ENCODE assay signal across 8 mouse cellular contexts in the genomic region with DNA sequence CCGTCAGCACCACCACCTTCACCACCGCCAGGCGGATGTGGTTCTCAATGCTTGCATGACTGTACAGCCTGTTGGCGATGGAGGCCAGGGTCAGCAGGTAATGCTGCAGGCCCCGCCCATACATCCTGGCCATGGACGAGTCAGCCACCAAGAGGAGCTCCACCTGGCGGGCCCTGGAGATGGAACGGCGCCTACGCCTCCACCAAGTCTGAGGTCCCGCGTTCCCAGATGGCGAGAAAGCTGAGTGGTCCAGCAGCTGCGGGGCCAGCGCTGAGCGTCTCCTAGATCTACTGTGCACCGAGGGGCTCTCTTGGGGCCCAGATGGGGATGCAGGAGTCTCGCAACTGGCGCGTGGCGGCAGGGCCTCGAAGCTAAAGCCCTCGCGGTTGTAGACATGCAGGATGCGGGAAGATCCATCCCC. TPM values are rescaled to one million over a fixed set of nuclear protein-coding genes. Genes with fewer than 3 reads are reported as not detected.
A peak's percentile ranks its signal among the peaks of the same experiment; 100 is the strongest.
DNase-seq lines count a peak whose midpoint lies in the region; ATAC-seq and TF ChIP-seq lines count a peak whose summit lies in the region.

No protein-coding gene starts in this region.

- intact Hi-C loops in gastrocnemius, adult 2 months (cut with DNase I) = no loop called here

- H3K9me3 ChIP-seq in G1E (replicated peaks) = peaks cover 21% of the 10 kb centered on the region
- no peaks in the 10 kb centered on the region for H3K9me3 ChIP-seq in hindbrain, postnatal 0 days (ENCODE audit: low read length)

- peak overlapping the region; percentile 6 for H3ac ChIP-seq in myocyte (ENCODE audit: control insufficient read depth, insufficient read length)

- H3K36me3 ChIP-seq in G1E (replicated peaks) (no peaks in the 10 kb centered on the region), myocyte (ENCODE audit: control insufficient read depth, insufficient read depth) (no peaks in the 10 kb centered on the region)
- H3K36me3 ChIP-seq in hindbrain, postnatal 0 days (ENCODE audit: insufficient read depth, low read length) = no peaks in the 10 kb centered on the region
- no peaks in the 10 kb centered on the region for H3K36me3 ChIP-seq in liver, adult 2 months (ENCODE audit: control insufficient read depth, insufficient read depth, low read length)

- TF ChIP-seq CTCF in G1E (IDR thresholded peaks at IDR 0.05; ENCODE audit: low read depth, low read length) = no peak
- peak; percentile 27; the same call in 1 of the 2 replicates for TF ChIP-seq CTCF in gastrocnemius, adult 2 months (IDR thresholded peaks at IDR 0.05)
- TF ChIP-seq CTCF in hindbrain, postnatal 0 days (IDR thresholded peaks at IDR 0.05; ENCODE audit: low read depth) = peak; percentile 62
- TF ChIP-seq CTCF in liver, adult 2 months (IDR thresholded peaks at IDR 0.05; ENCODE audit: low read depth, low read length) = 0 out of 2 replicates have a peak, but pooled peaks have one; percentile 6

- peaks cover 35% of the 10 kb centered on the region for H3K4me1 ChIP-seq in G1E (ENCODE audit: insufficient read depth, low read depth, low read length)
- no peaks in the 10 kb centered on the region for H3K4me1 ChIP-seq in hindbrain, postnatal 0 days (ENCODE audit: insufficient read depth, low read length)
- peaks cover 2% of the 10 kb centered on the region for H3K4me1 ChIP-seq in liver, adult 2 months (ENCODE audit: control insufficient read depth, insufficient read depth, low read length)

- no peak for TF ChIP-seq POLR2A in liver, adult 2 months (IDR thresholded peaks at IDR 0.05; ENCODE audit: extremely low read depth, insufficient read depth, low read length)
- peak; percentile 58 for TF ChIP-seq POLR2A in myocyte (IDR thresholded peaks at IDR 0.05; ENCODE audit: insufficient read length, low read depth)

- H3K79me2 ChIP-seq in liver, adult 2 months (ENCODE audit: control insufficient read depth, insufficient read depth, low read length) = no peaks in the 10 kb centered on the region
- peaks cover 6% of the 10 kb centered on the region for H3K79me2 ChIP-seq in myocyte (ENCODE audit: control insufficient read depth, insufficient read depth)

- H3K27ac ChIP-seq in gastrocnemius, adult 2 months = peak overlapping the region; percentile 90
- H3K27ac ChIP-seq in hindbrain, postnatal 0 days = no peak overlapping the region
- no peak overlapping the region for H3K27ac ChIP-seq in liver, adult 2 months (replicated peaks; ENCODE audit: insufficient read depth, low read depth, low read length)

- peak overlapping the region; percentile 58 for H3K9ac ChIP-seq in hindbrain, postnatal 0 days (replicated peaks; ENCODE audit: low read length)
- 0 out of 2 replicates have a peak overlapping the region, but pooled peaks have one; percentile 25 for H3K9ac ChIP-seq in liver, adult 2 months (ENCODE audit: low read depth, low read length)

- DNase-seq in G1E (ENCODE audit: low spot score) = no peak
- peak; percentile 16 to 50 for DNase-seq in adrenal gland, postnatal 36 days
- DNase-seq in gastrocnemius, adult 2 months = peak; percentile 70
- peak; percentile 62 for DNase-seq in hindbrain, postnatal 0 days (ENCODE audit: low spot score)
- no peak for DNase-seq in liver, adult 2 months (ENCODE audit: extremely low read depth, low read depth, low spot score)
- DNase-seq in urinary bladder, postnatal 25 days (ENCODE audit: low spot score) = peak; percentile 33
- DNase-seq in layer of hippocampus, postnatal 25 days (ENCODE audit: extremely low spot score in 1 of 2, low spot score in 1 of 2) = no peak

- H3K4me3 ChIP-seq in G1E (ENCODE audit: low read depth, low read length) = peak overlapping the region; percentile 72
- peak overlapping the region; percentile 80 for H3K4me3 ChIP-seq in gastrocnemius, adult 2 months
- H3K4me3 ChIP-seq in hindbrain, postnatal 0 days (ENCODE audit: low read length) = peak overlapping the region; percentile 58
- H3K4me3 ChIP-seq in liver, adult 2 months (ENCODE audit: insufficient read depth, low read depth, low read length) = peak overlapping the region; percentile 59
- peak overlapping the region; percentile 55 for H3K4me3 ChIP-seq in myocyte

- ATAC-seq in G1E (ENCODE audit: extremely low read depth, insufficient number of reproducible peaks, low FRiP score, poor library complexity, severe bottlenecking) = no peak
- peak; percentile 52 for ATAC-seq in hindbrain, postnatal 0 days

- 16% methylated on average over 25 of the region's 25 CpGs for WGBS in hindbrain, postnatal 0 days
- WGBS in liver, adult 2 months = 20% methylated on average over 25 of the region's 25 CpGs

- H3K27me3 ChIP-seq in G1E (ENCODE audit: insufficient read depth, low read length) (no peaks in the 10 kb centered on the region), myocyte (ENCODE audit: control insufficient read depth, insufficient read depth, insufficient read length) (no peaks in the 10 kb centered on the region)
- H3K27me3 ChIP-seq in hindbrain, postnatal 0 days (ENCODE audit: insufficient read depth, low read length) = no peaks in the 10 kb centered on the region
- peaks cover 14% of the 10 kb centered on the region for H3K27me3 ChIP-seq in liver, adult 2 months (ENCODE audit: control insufficient read depth, insufficient read depth, low read length)

- peak overlapping the region; percentile 96 for H3K4me2 ChIP-seq in hindbrain, postnatal 0 days (ENCODE audit: low read depth, low read length)
- H3K4me2 ChIP-seq in myocyte (ENCODE audit: low read depth) = peak overlapping the region; percentile 83

TF ChIP-seq in myocyte, 11 proteins besides CTCF, POLR2A, EP300 and RAD21:
- TF ChIP-seq CEBPB (IDR thresholded peaks at IDR 0.05; ENCODE audit: insufficient read depth, poor library complexity, severe bottlenecking) (no peak), REST (IDR thresholded peaks at IDR 0.05; ENCODE audit: insufficient read depth, insufficient read length) (no peak), TCF3 (IDR thresholded peaks at IDR 0.05; ENCODE audit: insufficient read length, low read depth) (no peak), MAX (IDR thresholded peaks at IDR 0.05; ENCODE audit: low read depth) (no peak), POLR2AphosphoS2 (IDR thresholded peaks at IDR 0.05; ENCODE audit: insufficient read length, low read depth) (peak; percentile 49), E2F4 (IDR thresholded peaks at IDR 0.05; ENCODE audit: insufficient read depth) (no peak), USF1 (IDR thresholded peaks at IDR 0.05; ENCODE audit: low read depth) (no peak), MYOG (IDR thresholded peaks at IDR 0.05; ENCODE audit: control insufficient read depth in 1 of 3, insufficient read depth in 1 of 3, insufficient read length in 2 of 3, low read depth in 2 of 3) (peak in 1 of 3 experiments; percentile 30), SRF (IDR thresholded peaks at IDR 0.05; ENCODE audit: control insufficient read depth, insufficient read length, low read depth) (no peak), MYOD1 (IDR thresholded peaks at IDR 0.05; ENCODE audit: control insufficient read depth in 1 of 3, insufficient read length in 2 of 3, low read depth in 2 of 3) (no peak), TCF12 (IDR thresholded peaks at IDR 0.05; ENCODE audit: insufficient read depth, poor library complexity, severe bottlenecking) (no peak)
TF ChIP-seq in myocyte: peak in this region for 2.

RNA-seq across cellular contexts. Expression of gene Adamts5, which starts 2.3 kb away (rescaled TPM):
- total RNA-seq in G1E (2014; fragmentation: Nextera tagmentation) (4.0 and 4.3 TPM in 2 replicates), G1E (2017) (1.7 and 2.0 TPM in 2 replicates)
- polyA plus RNA-seq in G1E (2012) (0.67 and 0.88 TPM in 2 replicates), myocyte (2012; fragmentation: generic; extraction: Trizol) (7.2 TPM)
- total RNA-seq in adrenal gland, postnatal 36 days (2021) = 10 to 100 TPM in 1 of 2 experiments, 1 to 10 TPM in 1; 8.3 to 11.2 TPM
- total RNA-seq in gastrocnemius, adult 2 months (2021) = 1 to 10 TPM; 4.2 to 5.2 TPM
- total RNA-seq in hindbrain, postnatal 0 days (2014; rRNA removed) = 4.1 and 4.7 TPM in 2 replicates
- polyA plus RNA-seq in hindbrain, postnatal 0 days (2015; fragmentation: Nextera tagmentation; extraction: Ambion mirVana) = 3.4 and 3.7 TPM in 2 replicates
- total RNA-seq in liver, adult 2 months (2014; rRNA removed) = 0.74 and 0.81 TPM in 2 replicates
- 0.26 and 0.44 TPM in 2 replicates for polyA plus RNA-seq in liver, adult 2 months (2012; rRNA removed)
- total RNA-seq in layer of hippocampus, postnatal 25 days (2021) = under 1 TPM; 0.69 to 0.73 TPM

Comparison
In these comparisons a context has a peak if more than half of its experiments do, and no peak if none do; other contexts are left out.
1. DNase-seq: peak in adrenal gland, postnatal 36 days (2 of 2), gastrocnemius, adult 2 months (single experiment), hindbrain, postnatal 0 days (single experiment) and urinary bladder, postnatal 25 days (single experiment); none in G1E (single experiment), liver, adult 2 months (single experiment) and layer of hippocampus, postnatal 25 days (0 of 2).
2. Peak in every context shown above with its lines, with median percentiles within 50 percentile points of each other: H3K4me3 ChIP-seq.